Mouse (Mus musculus) cerebellum, adult (tissue): ENCODE results near the gene Gm10142.
"Not testable (repeated sequence)": the region's sequence is repeated elsewhere in the genome, so short reads cannot be mapped to it uniquely, and the experiment has no call there.

Source experiments
- ATAC-seq: cut with Nextera tagmentation; 2 replicates; pipeline ENCODE4 v1.9.2; 2017; ENCODE audit warnings: mild to moderate bottlenecking, moderate library complexity, mixed read lengths; ENCODE audit not compliant: insufficient number of reproducible peaks, low FRiP score, low TSS enrichment

Gm10142 gene

GRCm38 (mm10) chr10:77735928-77736327 is 20.3 kb downstream of the Gm10142 start:
- no peak for ATAC-seq

- ATAC-seq: no peak
Observed at GRCm38 (mm10) chr10:77738929-77739328, 23.3 kb downstream of the Gm10142 start.

GRCm38 (mm10) chr10:77741924-77742688 is 26.5 kb downstream of the Gm10142 start, which contains the start of gene Gm18596:
Gene Gm18596 (minus strand): TSS chr10:77742638.
- ATAC-seq: not testable (repeated sequence)

- ATAC-seq: not testable (repeated sequence)
Observed at GRCm38 (mm10) chr10:77750686-77751085, 35.1 kb downstream of the Gm10142 start.

- ATAC-seq: not testable (repeated sequence)
Observed at GRCm38 (mm10) chr10:77751254-77751653, 35.6 kb downstream of the Gm10142 start, which contains the start of gene Gm9736. Gene Gm9736 (minus strand): TSS chr10:77751354.

GRCm38 (mm10) chr10:77752312-77752711 is 36.7 kb downstream of the Gm10142 start:
- not testable (repeated sequence) for ATAC-seq

GRCm38 (mm10) chr10:77753448-77753847 is 37.8 kb downstream of the Gm10142 start:
- no peak for ATAC-seq

GRCm38 (mm10) chr10:77759582-77759981 is 44.0 kb downstream of the Gm10142 start, which contains the start of gene Gm3233:
Gene Gm3233 (minus strand): TSS chr10:77759682.
- not testable (repeated sequence) for ATAC-seq
